Mouse (Mus musculus): ENCODE measurements around the gene Slc34a1. TPM values are rescaled to one million over a fixed set of nuclear protein-coding genes. Genes with fewer than 3 reads are reported as not detected.

Slc34a1 gene
- polyA plus RNA-seq, 1 experiment: 6.7 TPM

- no peak overlapping the region for H3K4me3 ChIP-seq (replicated peaks; ENCODE audit: control insufficient read depth, low read depth, low read length)
- 80% methylated on average over 19 of the region's 19 CpGs for WGBS
- peaks cover 19% of the 10 kb centered on the region for H3K4me1 ChIP-seq (ENCODE audit: control insufficient read depth, insufficient read depth, low read length)
- TF ChIP-seq CTCF (IDR thresholded peaks at IDR 0.05; ENCODE audit: control insufficient read depth, insufficient read depth, low read length): no peak
- no peak for TF ChIP-seq POLR2A (IDR thresholded peaks at IDR 0.05; ENCODE audit: borderline replicate concordance, control insufficient read depth, low read depth, low read length)
- no peak overlapping the region for H3K27ac ChIP-seq (ENCODE audit: control insufficient read depth, insufficient read depth, low read depth, low read length, poor library complexity)
These were observed 10.6 kb downstream of the Slc34a1 start for GRCm38 (mm10) chr13:55408546-55409120.

DNA sequence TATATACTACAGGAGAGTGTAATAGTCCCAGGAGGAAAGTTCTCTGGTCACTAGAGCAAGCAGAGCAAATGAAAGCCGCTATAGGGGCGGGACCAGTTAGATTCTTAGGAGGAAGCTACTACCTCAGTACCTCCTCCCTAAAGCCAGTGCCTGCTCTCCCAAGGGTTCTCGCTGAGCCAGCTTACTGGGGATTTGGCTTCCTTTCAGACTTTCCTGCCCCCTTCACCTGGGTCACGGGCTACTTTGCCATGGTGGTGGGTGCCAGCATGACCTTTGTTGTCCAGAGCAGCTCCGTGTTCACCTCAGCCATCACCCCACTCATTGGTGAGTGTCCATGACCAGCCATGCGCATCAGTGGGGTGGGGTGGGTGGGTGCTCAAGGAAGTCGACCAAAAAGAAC is 13.8 kb downstream of the Slc34a1 start:
- no peak overlapping the region for H3K27ac ChIP-seq (ENCODE audit: control insufficient read depth, insufficient read depth, low read depth, low read length, poor library complexity)
- 55% methylated on average over 7 of the region's 7 CpGs for WGBS
- H3K4me3 ChIP-seq (replicated peaks; ENCODE audit: control insufficient read depth, low read depth, low read length): no peak overlapping the region
- peaks cover 10% of the 10 kb centered on the region for H3K4me1 ChIP-seq (ENCODE audit: control insufficient read depth, insufficient read depth, low read length)
- TF ChIP-seq POLR2A (IDR thresholded peaks at IDR 0.05; ENCODE audit: borderline replicate concordance, control insufficient read depth, low read depth, low read length): no peak
- TF ChIP-seq CTCF (IDR thresholded peaks at IDR 0.05; ENCODE audit: control insufficient read depth, insufficient read depth, low read length): no peak

DNA sequence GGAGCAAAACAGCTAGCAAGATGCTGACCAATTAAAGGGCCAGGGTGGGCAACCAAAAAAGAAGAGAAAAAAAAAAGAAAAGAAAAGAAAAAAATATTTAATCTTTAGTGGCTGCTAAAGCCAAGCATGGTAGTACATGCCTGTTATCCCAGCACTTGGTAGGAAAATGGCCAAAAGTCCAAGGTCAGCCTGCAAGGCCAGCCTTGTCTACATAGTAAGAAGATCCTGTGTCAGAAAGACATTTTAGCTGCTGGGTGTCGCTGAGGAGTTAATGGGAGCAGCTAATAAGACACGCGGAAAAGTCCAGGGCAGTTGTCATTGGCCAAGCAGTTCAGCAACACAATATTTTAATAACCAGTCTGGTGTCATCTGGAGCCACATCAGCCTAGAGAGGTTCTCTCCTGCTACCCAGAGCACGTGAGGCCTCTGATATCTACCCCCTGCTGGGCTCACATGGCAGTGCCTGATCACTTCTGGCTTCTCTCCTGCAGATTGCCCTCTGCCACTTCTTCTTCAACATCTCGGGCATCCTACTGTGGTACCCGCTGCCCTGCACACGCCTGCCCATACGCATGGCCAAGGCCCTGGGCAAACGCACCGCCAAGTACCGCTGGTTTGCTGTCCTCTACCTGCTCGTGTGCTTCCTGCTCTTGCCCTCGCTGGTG is 14.8 kb downstream of the Slc34a1 start:
- 20% methylated on average over 13 of the region's 13 CpGs for WGBS
- peaks cover 10% of the 10 kb centered on the region for H3K4me1 ChIP-seq (ENCODE audit: control insufficient read depth, insufficient read depth, low read length)
- no peak overlapping the region for H3K4me3 ChIP-seq (replicated peaks; ENCODE audit: control insufficient read depth, low read depth, low read length)
- no peak for TF ChIP-seq POLR2A (IDR thresholded peaks at IDR 0.05; ENCODE audit: borderline replicate concordance, control insufficient read depth, low read depth, low read length)
- TF ChIP-seq CTCF (IDR thresholded peaks at IDR 0.05; ENCODE audit: control insufficient read depth, insufficient read depth, low read length): no peak
- 0 out of 2 replicates have a peak overlapping the region, but pooled peaks have one; percentile 4 for H3K27ac ChIP-seq (ENCODE audit: control insufficient read depth, insufficient read depth, low read depth, low read length, poor library complexity)

GRCm38 (mm10) chr13:55413333-55413732 is 15.3 kb downstream of the Slc34a1 start:
- TF ChIP-seq POLR2A (IDR thresholded peaks at IDR 0.05; ENCODE audit: borderline replicate concordance, control insufficient read depth, low read depth, low read length): no peak
- no peak for TF ChIP-seq CTCF (IDR thresholded peaks at IDR 0.05; ENCODE audit: control insufficient read depth, insufficient read depth, low read length)
- Histone ChIP-seq H3K4me1 (ENCODE audit: control insufficient read depth, insufficient read depth, low read length) (peaks cover 14% of the 10 kb centered on the region), H3K4me3 (replicated peaks; ENCODE audit: control insufficient read depth, low read depth, low read length) (no peak overlapping the region), H3K27ac (ENCODE audit: control insufficient read depth, insufficient read depth, low read depth, low read length, poor library complexity) (no peak overlapping the region)
- WGBS: 4% methylated on average over 12 of the region's 12 CpGs

DNA sequence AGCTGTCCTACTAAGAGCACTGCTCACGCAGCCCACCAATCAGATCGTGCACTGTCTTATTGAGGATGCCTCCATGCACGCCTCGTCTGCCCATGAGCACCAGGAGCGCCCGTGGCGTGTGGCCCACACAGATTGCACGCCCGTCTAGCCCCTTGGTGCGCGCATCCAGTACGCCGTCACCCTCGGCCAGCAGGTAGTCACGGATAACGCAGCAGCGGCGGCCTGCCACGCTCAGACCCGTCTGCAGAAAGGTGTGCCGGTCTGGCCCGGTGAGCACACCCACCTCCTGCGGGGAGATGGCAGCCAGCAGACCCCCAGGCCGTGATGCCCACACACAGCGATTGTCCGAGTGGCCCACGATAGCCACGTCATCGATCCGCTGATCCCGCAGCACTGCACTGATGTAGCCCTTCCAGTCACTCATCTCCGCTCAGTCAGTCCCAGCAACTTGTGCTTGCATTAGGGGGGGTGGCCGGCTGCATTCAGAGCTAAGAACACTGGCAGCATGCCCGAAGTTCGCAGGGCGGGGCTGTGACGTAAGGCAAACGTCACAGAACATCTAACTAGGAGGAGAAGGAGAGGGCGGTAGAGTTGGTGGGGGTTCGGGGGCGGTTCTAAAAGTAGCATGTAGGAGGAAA is 16.9 kb downstream of the Slc34a1 start, which contains the start of gene Pfn3:
Pfn3 (minus strand) TSS at position 490 of the 638 bp plus-strand sequence.
- Histone ChIP-seq H3K4me3 (replicated peaks; ENCODE audit: control insufficient read depth, low read depth, low read length) (no peak within 1 kb of the TSS), H3K27ac (ENCODE audit: control insufficient read depth, insufficient read depth, low read depth, low read length, poor library complexity) (no peak within 1 kb of the TSS), H3K4me1 (ENCODE audit: control insufficient read depth, insufficient read depth, low read length) (peaks cover 16% of the 10 kb centered on the region)
- TF ChIP-seq CTCF (IDR thresholded peaks at IDR 0.05; ENCODE audit: control insufficient read depth, insufficient read depth, low read length): no peak
- no peak for TF ChIP-seq POLR2A (IDR thresholded peaks at IDR 0.05; ENCODE audit: borderline replicate concordance, control insufficient read depth, low read depth, low read length)
- WGBS: 56% methylated on average over 41 of the region's 41 CpGs

DNA sequence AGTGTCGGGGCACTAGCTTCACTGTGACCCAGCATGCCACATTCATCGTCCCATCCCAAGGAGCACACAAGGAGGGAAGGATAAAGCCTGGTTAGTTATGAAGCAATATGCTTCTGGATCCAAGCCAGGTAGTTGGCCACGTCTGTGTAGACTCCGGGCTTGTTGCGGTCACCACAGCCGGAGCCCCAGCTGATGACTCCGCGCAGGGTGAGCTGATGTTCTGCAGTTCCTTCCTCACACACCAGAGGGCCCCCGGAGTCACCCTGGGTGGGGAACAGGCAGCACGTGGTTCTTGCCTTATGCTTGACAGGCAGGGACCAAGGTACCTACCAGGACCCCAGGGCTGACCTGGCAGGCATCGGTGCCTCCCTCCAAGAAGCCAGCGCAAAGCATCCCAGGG is 20.0 kb downstream of the Slc34a1 start:
- peaks cover 15% of the 10 kb centered on the region for H3K4me1 ChIP-seq (ENCODE audit: control insufficient read depth, insufficient read depth, low read length)
- peak; percentile 86 for TF ChIP-seq CTCF (IDR thresholded peaks at IDR 0.05; ENCODE audit: control insufficient read depth, insufficient read depth, low read length)
- TF ChIP-seq POLR2A (IDR thresholded peaks at IDR 0.05; ENCODE audit: borderline replicate concordance, control insufficient read depth, low read depth, low read length): no peak; the same call in 1 of the 2 replicates
- WGBS: 2% methylated on average over 12 of the region's 12 CpGs
- no peak overlapping the region for H3K4me3 ChIP-seq (replicated peaks; ENCODE audit: control insufficient read depth, low read depth, low read length)
- H3K27ac ChIP-seq (ENCODE audit: control insufficient read depth, insufficient read depth, low read depth, low read length, poor library complexity): no peak overlapping the region

GRCm38 (mm10) chr13:55419142-55419541 is 21.2 kb downstream of the Slc34a1 start:
- Histone ChIP-seq H3K4me3 (replicated peaks; ENCODE audit: control insufficient read depth, low read depth, low read length) (no peak overlapping the region), H3K4me1 (ENCODE audit: control insufficient read depth, insufficient read depth, low read length) (peaks cover 8% of the 10 kb centered on the region), H3K27ac (ENCODE audit: control insufficient read depth, insufficient read depth, low read depth, low read length, poor library complexity) (no peak overlapping the region)
- 68% methylated on average over 5 of the region's 5 CpGs for WGBS
- TF ChIP-seq CTCF (IDR thresholded peaks at IDR 0.05; ENCODE audit: control insufficient read depth, insufficient read depth, low read length) (no peak), POLR2A (IDR thresholded peaks at IDR 0.05; ENCODE audit: borderline replicate concordance, control insufficient read depth, low read depth, low read length) (no peak)

Data from bone marrow, adult 2 months (tissue).